Mouse (Mus musculus) CH12.LX (cell line): ENCODE data around the gene Sec16a. TPM values are rescaled to one million over a fixed set of nuclear protein-coding genes. Genes with fewer than 3 reads are reported as not detected.

Source experiments
- DNase-seq: peaks from one replicate; pipeline ENCODE4 v3.0.0-alpha.2; 2013; ENCODE audit errors: extremely low read depth
- H3K27ac ChIP-seq: 2 replicates; pipeline ENCODE4 v1.5.1; 2012; ENCODE audit warnings: low read depth, mild to moderate bottlenecking, control low read depth, moderate library complexity; ENCODE audit not compliant: insufficient read depth
- H3K27me3 ChIP-seq: replicated peaks from 2 replicates; pipeline ENCODE3; 2012; ENCODE audit warnings: inconsistent platforms
- H3K36me3 ChIP-seq, 2 experiments: replicated peaks in 1 of 2; 2 replicates each; pipeline versions ENCODE3 to v1.6.1; 2012; ENCODE audit warnings: inconsistent platforms in 1 of 2, low read length in 1 of 2, mild to moderate bottlenecking in 1 of 2, mixed read lengths in 1 of 2, moderate library complexity in 1 of 2; ENCODE audit not compliant: control insufficient read depth in 1 of 2, insufficient read depth in 1 of 2
- H3K4me1 ChIP-seq, 2 experiments: 2 replicates each; pipeline ENCODE4 v1.6.1; 2012; ENCODE audit warnings: inconsistent platforms in 1 of 2, moderate library complexity in 1 of 2; ENCODE audit not compliant: insufficient read depth in 2 of 2, control insufficient read depth in 1 of 2
- H3K4me2 ChIP-seq: 2 replicates; pipeline ENCODE4 v1.6.1; 2012; ENCODE audit warnings: low read depth, mild to moderate bottlenecking, control low read depth; ENCODE audit not compliant: poor library complexity, insufficient read depth, severe bottlenecking
- H3K4me3 ChIP-seq, 3 experiments: fragments of 150-350 bp in 1 of 3; sonication (generic) in 1 of 3; replicated peaks in 1 of 3; 2 replicates each; pipeline versions ENCODE3 to v1.5.1; 2011 to 2012; ENCODE audit warnings: low read depth in 2 of 3, low read length in 2 of 3, mild to moderate bottlenecking in 2 of 3, moderate library complexity in 2 of 3, control low read depth in 1 of 3, improper control_type of control experiment in 1 of 3, inconsistent platforms in 1 of 3, mixed read lengths in 1 of 3; ENCODE audit not compliant: poor library complexity in 1 of 3
- H3K79me2 ChIP-seq: replicated peaks from 2 replicates; pipeline ENCODE4 v1.6.1; 2012; ENCODE audit warnings: mild to moderate bottlenecking, moderate library complexity; ENCODE audit not compliant: control insufficient read depth, poor library complexity, insufficient read depth, severe bottlenecking; ENCODE audit errors: extremely low read depth
- H3K9ac ChIP-seq: 2 replicates; pipeline ENCODE4 v1.6.1; 2012; ENCODE audit warnings: low read depth, mild to moderate bottlenecking, control low read depth, moderate library complexity; ENCODE audit not compliant: insufficient read depth
- H3K9me3 ChIP-seq: replicated peaks from 2 replicates; pipeline ENCODE3; 2012; ENCODE audit warnings: low read length, inconsistent platforms, mixed read lengths
- BHLHE40 ChIP-seq: IDR thresholded peaks from 2 replicates; pipeline ENCODE4 v1.6.1; 2011; ENCODE audit warnings: mild to moderate bottlenecking, low read depth, low read length, improper control_type of control experiment
- CHD1 ChIP-seq: IDR thresholded peaks from 2 replicates; pipeline ENCODE4 v1.6.1; 2012; ENCODE audit warnings: low read depth, low read length, improper control_type of control experiment, inconsistent platforms
- CHD2 ChIP-seq: IDR thresholded peaks from 2 replicates; pipeline ENCODE4 v1.6.1; 2011; ENCODE audit warnings: low read length, improper control_type of control experiment
- CTCF ChIP-seq, 2 experiments: IDR thresholded peaks in 1 of 2; conservative IDR thresholded peaks in 1 of 2; 2 replicates each; pipeline ENCODE4 v1.5.1; 2011 to 2012; ENCODE audit warnings: low read depth in 2 of 2, low read length in 2 of 2, improper control_type of control experiment in 1 of 2, inconsistent platforms in 1 of 2, mild to moderate bottlenecking in 1 of 2, moderate library complexity in 1 of 2
- E2F4 ChIP-seq: IDR thresholded peaks from 2 replicates; pipeline ENCODE4 v1.6.1; 2011; ENCODE audit warnings: low read depth, low read length, improper control_type of control experiment; ENCODE audit not compliant: insufficient replicate concordance
- ELF1 ChIP-seq: IDR thresholded peaks from 2 replicates; pipeline ENCODE4 v1.6.1; 2014; ENCODE audit warnings: low read depth, mild to moderate bottlenecking, inconsistent platforms, low read length, improper control_type of control experiment
- ETS1 ChIP-seq: conservative IDR thresholded peaks from 2 replicates; pipeline ENCODE4 v1.6.1; 2012; ENCODE audit warnings: low read depth, mild to moderate bottlenecking, inconsistent platforms, low read length, improper control_type of control experiment, moderate library complexity
- GABPA ChIP-seq: IDR thresholded peaks from 2 replicates; pipeline ENCODE4 v1.6.1; 2012; ENCODE audit warnings: low read depth, low read length, improper control_type of control experiment, inconsistent platforms; ENCODE audit not compliant: insufficient replicate concordance
- HCFC1 ChIP-seq: IDR thresholded peaks from 2 replicates; pipeline ENCODE4 v1.6.1; 2012; ENCODE audit warnings: low read depth, mild to moderate bottlenecking, inconsistent platforms, low read length, improper control_type of control experiment
- IRF4 ChIP-seq: IDR thresholded peaks from 2 replicates; pipeline ENCODE4 v1.6.1; 2014; ENCODE audit warnings: low read depth, mild to moderate bottlenecking, inconsistent platforms, low read length, improper control_type of control experiment
- JUN ChIP-seq: IDR thresholded peaks from 2 replicates; pipeline ENCODE4 v1.6.1; 2011; ENCODE audit warnings: low read depth, mild to moderate bottlenecking, low read length, improper control_type of control experiment, moderate library complexity; ENCODE audit not compliant: insufficient read depth
- KAT2A ChIP-seq: IDR thresholded peaks from 2 replicates; pipeline ENCODE4 v1.6.1; 2012; ENCODE audit warnings: low read length, improper control_type of control experiment, inconsistent platforms; ENCODE audit not compliant: insufficient replicate concordance
- MAFK ChIP-seq: IDR thresholded peaks from 2 replicates; pipeline ENCODE4 v1.6.1; 2011; ENCODE audit warnings: low read length, improper control_type of control experiment; ENCODE audit not compliant: insufficient replicate concordance
- MAX ChIP-seq: IDR thresholded peaks from 2 replicates; pipeline ENCODE4 v1.6.1; 2011; ENCODE audit warnings: low read length, improper control_type of control experiment
- MEF2A ChIP-seq: IDR thresholded peaks from 2 replicates; pipeline ENCODE4 v1.6.1; 2014; ENCODE audit warnings: low read depth, mild to moderate bottlenecking, inconsistent platforms, low read length, improper control_type of control experiment, borderline replicate concordance
- NELFE ChIP-seq: IDR thresholded peaks from 2 replicates; pipeline ENCODE4 v1.6.1; 2011; ENCODE audit warnings: low read depth, low read length, improper control_type of control experiment
- POLR2AphosphoS2 ChIP-seq: IDR thresholded peaks from 2 replicates; pipeline ENCODE4 v1.6.1; 2011; ENCODE audit warnings: low read depth, low read length, improper control_type of control experiment
- RAD21 ChIP-seq: IDR thresholded peaks from 2 replicates; pipeline ENCODE4 v1.6.1; 2011; ENCODE audit warnings: low read depth, mild to moderate bottlenecking, low read length, improper control_type of control experiment, moderate library complexity
- TCF12 ChIP-seq: IDR thresholded peaks from 2 replicates; pipeline ENCODE4 v1.6.1; 2014; ENCODE audit warnings: low read depth, mild to moderate bottlenecking, inconsistent platforms, low read length, improper control_type of control experiment
- UBTF ChIP-seq: IDR thresholded peaks from 2 replicates; pipeline ENCODE4 v1.6.1; 2012; ENCODE audit warnings: low read depth, mild to moderate bottlenecking, inconsistent platforms, low read length, improper control_type of control experiment, moderate library complexity
- USF1 ChIP-seq: IDR thresholded peaks from 2 replicates; pipeline ENCODE4 v1.6.1; 2014; ENCODE audit warnings: low read depth, mild to moderate bottlenecking, inconsistent platforms, low read length, improper control_type of control experiment
- ZC3H11A ChIP-seq: IDR thresholded peaks from 2 replicates; pipeline ENCODE4 v1.6.1; 2012; ENCODE audit warnings: low read depth, mild to moderate bottlenecking, inconsistent platforms, low read length, improper control_type of control experiment
- ZKSCAN1 ChIP-seq: IDR thresholded peaks from 2 replicates; pipeline ENCODE4 v1.6.1; 2012; ENCODE audit warnings: low read depth, inconsistent platforms, low read length, improper control_type of control experiment, borderline replicate concordance
- ZNF384 ChIP-seq: IDR thresholded peaks from 2 replicates; pipeline ENCODE4 v1.6.1; 2012; ENCODE audit warnings: low read depth, low read length, improper control_type of control experiment, inconsistent platforms
- dilution Hi-C: fragments of 300-500 bp; cut with MboI; formaldehyde crosslinking; loops from 2 replicates; pipeline ENCODE4 v1.14.3; 2020; ENCODE audit warnings: low sequenced_read_pairs; ENCODE audit not compliant: extremely low pct_unique_long_range_greater_than_20kb, extremely low pct_ligation_motif_present
- in situ Hi-C: fragments of 300-500 bp; cut with MboI; formaldehyde crosslinking; loops from 3 replicates; pipeline ENCODE4 v1.14.3; 2019; ENCODE audit warnings: low sequenced_read_pairs, low pct_ligation_motif_present, low pct_unique_long_range_greater_than_20kb, mixed read lengths
- polyA plus RNA-seq: library from polyadenylated mRNA; unstranded; fragments of >175 nt; gene quantifications from 2 replicates; pipeline ENCODE4 v1.2.1, GENCODE M21; 2012; ENCODE audit warnings: low read depth; ENCODE audit not compliant: insufficient read length
- total RNA-seq, 2 experiments: library from RNA; depleted of rRNA; stranded (reverse); fragments of 300-350 nt in 1 of 2; fragments of >200 nt in 1 of 2; gene quantifications; 2 replicates each; pipeline ENCODE4 v1.2.3; 2012 to 2014

Gene Sec16a
- total and polyA plus RNA-seq, 3 experiments = 22.8 to 38.9 (median 31.8) TPM

- Histone ChIP-seq H3K79me2 (peaks cover 37% of the 10 kb centered on the region), H3K4me1 (peaks cover 0 to 34% of the 10 kb centered on the region in 2 experiments; a peak in 2 of 4 replicates), H3K4me2 (no peak overlapping the region), H3K27me3 (no peaks in the 10 kb centered on the region), H3K27ac (no peak overlapping the region), H3K4me3 (no peak overlapping the region), H3K9ac (no peak overlapping the region), H3K9me3 (no peaks in the 10 kb centered on the region), H3K36me3 (peaks cover 41 to 55% of the 10 kb centered on the region in 2 experiments)
- dilution Hi-C loops (no loop called here), in situ Hi-C loops (no loop called here)
- TF ChIP-seq MAX (no peak), HCFC1 (no peak), TCF12 (no peak), USF1 (no peak), RAD21 (no peak), GABPA (no peak), KAT2A (no peak), ELF1 (no peak)
- no peak for DNase-seq
These were observed 3.8 kb downstream of the Sec16a start for GRCm38 (mm10) chr2:26441261-26441660.

DNA sequence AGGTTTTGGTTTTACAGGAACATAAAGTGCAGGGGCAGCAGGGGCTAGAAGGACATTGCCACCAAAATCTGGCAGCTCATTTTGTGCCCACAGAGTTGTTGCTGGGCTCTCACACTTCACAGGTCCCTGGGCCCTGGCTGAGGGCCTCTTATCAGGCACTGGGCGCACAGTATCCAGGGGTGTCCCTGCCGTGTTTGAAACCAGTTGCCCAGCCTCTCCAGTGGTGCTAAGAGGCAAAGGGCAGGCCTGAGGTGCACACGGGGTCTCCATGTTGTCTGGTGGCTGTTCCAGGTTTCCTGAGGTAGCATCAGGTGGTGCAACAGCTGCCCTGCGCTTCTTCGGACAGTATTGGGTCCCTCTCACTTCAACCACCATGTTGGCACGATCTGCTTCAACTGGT, 5.3 kb downstream of the Sec16a start:
- peaks cover 0 to 34% of the 10 kb centered on the region in 2 experiments; a peak in 2 of 4 replicates for H3K4me1 ChIP-seq
- dilution Hi-C loops = no loop called here
- H3K36me3 ChIP-seq = peaks cover 56 to 71% of the 10 kb centered on the region in 2 experiments

More for the DNA sequence above, 5.3 kb downstream of the Sec16a start:
- DNase-seq = no peak
- Histone ChIP-seq H3K27me3 (no peaks in the 10 kb centered on the region), H3K9me3 (no peaks in the 10 kb centered on the region), H3K27ac (no peak overlapping the region), H3K79me2 (peaks cover 42% of the 10 kb centered on the region)
- in situ Hi-C loops = no loop called here
- TF ChIP-seq ETS1 (no peak), IRF4 (no peak), USF1 (no peak), JUN (no peak), CHD2 (no peak), POLR2AphosphoS2 (no peak), MAFK (no peak), ZC3H11A (no peak), CHD1 (no peak), ZKSCAN1 (no peak), BHLHE40 (no peak), UBTF (no peak), CTCF (conservative IDR thresholded peaks at IDR 0.05 in 1 of 2, IDR thresholded peaks at IDR 0.05 in 1 of 2; ENCODE audit: low read depth in 2 of 2, low read length in 2 of 2) (no peak), MEF2A (no peak), ZNF384 (no peak), NELFE (no peak), E2F4 (no peak)
- TF ChIP-seq, all 38 proteins: peak for 0
- Histone ChIP-seq H3K9ac (no peak overlapping the region), H3K4me3 (no peak overlapping the region), H3K4me2 (no peak overlapping the region)
